Mouse (Mus musculus): ENCODE measurements around the gene Ankrd35.

DNA sequence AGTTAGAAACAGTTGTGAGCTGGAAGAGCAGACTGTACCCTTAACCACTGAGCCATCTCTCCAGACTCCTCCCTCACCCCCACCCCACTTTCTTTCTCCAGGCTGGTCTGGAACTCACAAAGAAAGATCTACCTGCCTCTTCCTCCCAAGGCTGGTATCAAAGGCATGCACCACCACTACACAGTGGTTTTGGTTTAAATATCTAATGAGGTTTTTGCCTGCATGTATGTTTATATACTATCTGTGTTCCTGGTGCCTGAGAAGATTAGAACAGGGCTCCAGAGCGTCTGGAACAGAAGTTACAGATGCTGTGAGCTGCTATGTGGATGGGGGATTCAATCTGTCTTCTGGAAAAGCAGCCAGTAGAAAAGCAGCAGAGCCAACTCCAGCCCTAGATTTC lies 35.9 kb upstream of the Ankrd35 start:
- no peak for TF ChIP-seq CTCF (IDR thresholded peaks at IDR 0.05; ENCODE audit: control insufficient read depth, insufficient read depth, insufficient read length)
- TF ChIP-seq MYOG (IDR thresholded peaks at IDR 0.05; ENCODE audit: control insufficient read depth, extremely low read depth, insufficient read length), result no peak
- TF ChIP-seq FOSL1 (IDR thresholded peaks at IDR 0.05; ENCODE audit: insufficient read depth, low read length, poor library complexity, severe bottlenecking), result no peak
